Mouse (Mus musculus) heart, adult 2 months (tissue): ENCODE measurements around the gene Olfr1288.

Experiments
- CTCF ChIP-seq: fragments of 200-600 bp; IDR thresholded peaks from 2 replicates; pipeline ENCODE4 v1.8.1; 2022; ENCODE audit warnings: antibody characterized with exemption, mild to moderate bottlenecking, moderate library complexity
- EP300 ChIP-seq: fragments of 200-500 bp; IDR thresholded peaks from 2 replicates; pipeline ENCODE4 v1.6.1; 2011; ENCODE audit warnings: low read depth, low read length, control low read depth; ENCODE audit not compliant: insufficient read depth
- POLR2A ChIP-seq: fragments of 200-500 bp; IDR thresholded peaks from 2 replicates; pipeline ENCODE4 v1.6.1; 2011; ENCODE audit warnings: mild to moderate bottlenecking, low read depth, low read length, control low read depth; ENCODE audit not compliant: insufficient read depth

DNA sequence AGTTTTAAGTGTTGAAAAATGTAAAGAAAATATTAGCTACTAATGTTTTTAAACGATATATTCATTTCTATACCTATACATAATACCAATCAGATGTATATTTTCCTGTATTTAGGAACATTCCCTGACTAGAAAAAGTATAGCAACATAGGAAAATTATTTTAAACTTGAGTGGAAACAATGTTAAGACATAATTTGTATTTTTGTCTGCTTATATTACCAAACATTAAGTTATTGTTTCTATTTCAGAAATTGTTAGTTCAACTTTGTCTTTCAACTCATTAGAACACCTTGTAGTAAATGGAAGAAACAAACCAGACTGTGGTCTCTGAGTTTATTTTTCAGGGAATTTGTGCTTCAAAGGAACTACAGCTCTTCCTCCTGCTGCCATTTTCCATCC is 25.1 kb upstream of the Olfr1288 start, which contains the start of gene Olfr1287:
- TF ChIP-seq CTCF: no peak
- TF ChIP-seq POLR2A: no peak
- no peak for TF ChIP-seq EP300
